Comparison of ENCODE assay signal across 18 mouse cellular contexts in the genomic region with DNA sequence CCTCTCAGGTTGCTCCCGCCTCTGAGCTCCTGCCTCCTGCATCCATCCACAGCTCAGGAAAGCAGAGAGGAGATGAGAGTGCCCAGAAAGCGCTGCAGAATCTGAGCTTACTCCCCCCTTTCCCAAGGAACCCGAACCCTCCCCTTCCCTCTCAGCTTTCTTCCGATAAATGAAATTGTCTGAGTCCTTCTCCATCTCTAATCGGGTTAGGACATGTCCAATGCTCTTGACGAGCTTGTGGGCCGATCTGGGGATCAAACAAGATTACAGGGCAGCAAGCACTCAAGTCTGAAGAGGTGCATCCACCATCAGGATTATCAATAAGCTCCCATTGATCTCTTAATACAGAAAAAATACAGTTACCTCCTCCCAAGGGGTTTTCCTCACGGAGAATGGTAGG.
A peak's percentile ranks its signal among the peaks of the same experiment; 100 is the strongest.
DNase-seq lines count a peak whose midpoint lies in the region; ATAC-seq lines count a peak whose summit lies in the region.
"Had no signal": no experiment of that assay in that cellular context is flagged by ENCODE, and none has a peak within 500 bp of the region (broad histone marks: within the 10 kb centered on the region; RNA-seq: fewer than 3 reads in every experiment).

No protein-coding gene starts in this region.

- ATAC-seq in monocyte, adult 5-6 weeks (replicated peaks; ENCODE audit: insufficient number of reproducible peaks, low FRiP score, low TSS enrichment, poor library complexity, severe bottlenecking): no peak
- ATAC-seq: activated CD4-positive, CD25-positive, alpha-beta regulatory T cell, adult 4 months; forebrain, embryonic 13.5 days; forebrain, embryonic 15.5 days; forebrain, postnatal 0 days; Patski had no signal

- DNase-seq in retina, adult 2 months (ENCODE audit: low read depth, low spot score): peak; percentile 11
- DNase-seq in retina, embryonic 14.5 days (ENCODE audit: low spot score): peak; percentile 20
- DNase-seq in retina, postnatal 7 days (ENCODE audit: low read depth, low spot score): peak; percentile 52
- no peak for DNase-seq in cerebellum, adult 18-20 months
- DNase-seq: adrenal gland, adult 8-10 months; adrenal gland, postnatal 14 days; adrenal gland, postnatal 36 days; cerebellum, adult 11 months; cerebellum, adult 2 months; cerebellum, adult 9-10 months; cerebellum, postnatal 10 days; cerebellum, postnatal 25 days; forebrain, postnatal 0 days had no signal

Comparison
In these comparisons a context has a peak if more than half of its experiments do, and no peak if none do; other contexts are left out.
1. DNase-seq: peak in retina, adult 2 months (single experiment), retina, embryonic 14.5 days (single experiment) and retina, postnatal 7 days (single experiment); none in cerebellum, adult 18-20 months (0 of 2).